Mouse (Mus musculus) forebrain, embryonic 16.5 days (tissue): ENCODE data around the gene Gsdma3. TPM values are rescaled to one million over a fixed set of nuclear protein-coding genes. Genes with fewer than 3 reads are reported as not detected.
"Not testable (repeated sequence)": the region's sequence is repeated elsewhere in the genome, so short reads cannot be mapped to it uniquely, and the experiment has no call there.

ENCODE experiments used
- ATAC-seq: fragments of 200-750 bp; cut with Nextera tagmentation; 2 replicates; pipeline ENCODE4 v1.8.0; 2017; ENCODE audit warnings: mild to moderate bottlenecking, moderate library complexity
- H3K27ac ChIP-seq: fragments of 300-500 bp; sonication (generic); 2 replicates; pipeline ENCODE4 v1.5.1; 2014; ENCODE audit warnings: low read length, control low read depth
- H3K27me3 ChIP-seq: fragments of 300-500 bp; sonication (generic); replicated peaks from 2 replicates; pipeline ENCODE4 v1.6.1; 2014; ENCODE audit warnings: low read length; ENCODE audit not compliant: control insufficient read depth, insufficient read depth
- H3K36me3 ChIP-seq: fragments of 300-500 bp; sonication (generic); 2 replicates; pipeline ENCODE4 v1.6.1; 2014; ENCODE audit not compliant: control insufficient read depth, insufficient read depth
- H3K4me1 ChIP-seq: fragments of 300-500 bp; sonication (generic); replicated peaks from 2 replicates; pipeline ENCODE4 v1.6.1; 2014; ENCODE audit warnings: low read length; ENCODE audit not compliant: control insufficient read depth, insufficient read depth
- H3K4me2 ChIP-seq: fragments of 300-500 bp; sonication (generic); 2 replicates; pipeline ENCODE4 v1.6.1; 2014; ENCODE audit warnings: mild to moderate bottlenecking, low read length, control low read depth
- H3K4me3 ChIP-seq: fragments of 300-500 bp; sonication (generic); replicated peaks from 2 replicates; pipeline ENCODE4 v1.5.1; 2014; ENCODE audit warnings: mild to moderate bottlenecking, low read length, control low read depth
- H3K9ac ChIP-seq: fragments of 300-500 bp; sonication (generic); replicated peaks from 2 replicates; pipeline ENCODE4 v1.6.1; 2014; ENCODE audit warnings: low read depth, low read length, control low read depth
- H3K9me3 ChIP-seq: fragments of 300-500 bp; sonication (generic); 2 replicates; pipeline ENCODE4 v1.6.1; 2016; ENCODE audit warnings: low read length; ENCODE audit not compliant: control insufficient read depth
- WGBS: fragments of 180-500 bp; shearing (Covaris S2); extraction: QIAGEN DNeasy Blood & Tissue Kit; methylation state at CpG from one replicate; pipeline ENCODE4 v1.1.7; 2014; 5-methylcytosine and 5-hydroxymethylcytosine counted together
- polyA plus RNA-seq: library from polyadenylated mRNA; unstranded; fragments of >200 nt; fragmentation: Nextera tagmentation; extraction: Ambion mirVana; gene quantifications from 2 replicates; pipeline ENCODE4 v1.2.1, GENCODE M21; 2015

The Gsdma3 gene
- polyA plus RNA-seq, 1 experiment from 2014 or later = not detected

DNA sequence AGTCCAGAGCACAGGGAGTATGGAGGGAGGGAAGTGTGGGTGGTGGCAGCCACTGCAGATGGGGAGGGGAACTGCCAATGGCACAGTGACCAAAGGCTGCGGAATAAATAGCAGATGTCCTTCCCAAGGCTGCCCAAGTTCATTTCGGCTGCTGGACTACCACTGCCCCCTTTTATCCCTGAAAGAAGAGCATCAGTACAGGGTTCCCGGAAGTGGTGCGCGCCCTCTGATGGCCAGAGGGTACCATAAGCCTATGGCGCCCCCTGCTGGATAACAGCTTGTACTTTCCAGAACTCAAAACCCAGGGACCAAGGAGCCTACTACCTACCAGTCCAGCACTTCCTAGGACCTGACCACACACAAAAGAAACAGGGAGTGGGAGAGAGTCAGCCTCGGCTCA lies 47.0 kb downstream of the Gsdma3 start:
- not testable (repeated sequence) for ATAC-seq, H3K4me3 ChIP-seq, H3K27me3 ChIP-seq, H3K4me1 ChIP-seq, H3K9me3 ChIP-seq, H3K36me3 ChIP-seq, H3K4me2 ChIP-seq, H3K27ac ChIP-seq, H3K9ac ChIP-seq
- WGBS = 5% methylated on average over 6 of the region's 7 CpGs

GRCm38 (mm10) chr11:98675829-98676363 lies 49.7 kb downstream of the Gsdma3 start:
- Histone ChIP-seq H3K36me3 (no peaks in the 10 kb centered on the region), H3K4me1 (no peaks in the 10 kb centered on the region), H3K27me3 (0 out of 2 replicates have a peak, but pooled peaks cover 2% of the 10 kb centered on the region), H3K27ac (no peak overlapping the region), H3K4me2 (no peak overlapping the region), H3K9me3 (no peaks in the 10 kb centered on the region), H3K4me3 (no peak overlapping the region), H3K9ac (no peak overlapping the region)
- no peak for ATAC-seq
- 52% methylated on average over 7 of the region's 7 CpGs for WGBS

DNA sequence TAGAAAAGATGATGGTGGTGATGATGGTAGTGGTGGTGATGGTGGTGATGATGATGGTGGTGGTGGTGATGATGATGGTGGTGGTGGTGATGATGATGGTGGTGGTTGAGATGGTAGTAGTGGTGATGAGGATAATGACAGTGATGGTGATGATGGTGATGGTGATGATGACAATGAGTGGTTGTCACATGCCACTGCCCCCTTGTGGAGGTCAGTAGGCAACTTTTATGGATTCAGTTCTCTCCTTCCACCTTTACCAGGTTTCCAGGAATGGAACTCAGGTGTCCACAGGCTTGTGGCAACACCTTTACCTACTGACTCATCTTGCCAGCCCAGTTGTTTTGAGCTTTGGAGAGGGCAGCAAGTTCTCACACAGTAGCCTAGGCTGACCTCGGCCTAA lies 53.9 kb downstream of the Gsdma3 start:
- no peak overlapping the region for H3K4me3 ChIP-seq
- 96% methylated on average over 1 of the region's 1 CpGs for WGBS
- no peak for ATAC-seq
- no peaks in the 10 kb centered on the region for H3K9me3 ChIP-seq
- no peaks in the 10 kb centered on the region for H3K27me3 ChIP-seq
- H3K27ac ChIP-seq = no peak overlapping the region
- H3K36me3 ChIP-seq = no peaks in the 10 kb centered on the region
- H3K9ac ChIP-seq = no peak overlapping the region
- H3K4me2 ChIP-seq = no peak overlapping the region
- peaks cover 15% of the 10 kb centered on the region for H3K4me1 ChIP-seq

- not testable (repeated sequence) for H3K4me2 ChIP-seq, H3K27ac ChIP-seq, H3K27me3 ChIP-seq, H3K4me3 ChIP-seq, ATAC-seq, H3K9me3 ChIP-seq, H3K36me3 ChIP-seq, H3K9ac ChIP-seq
- H3K4me1 ChIP-seq = peaks cover 15% of the 10 kb centered on the region
- WGBS = 85% methylated on average over 4 of the region's 4 CpGs
Measured at GRCm38 (mm10) chr11:98680595-98680994, 54.4 kb downstream of the Gsdma3 start.

DNA sequence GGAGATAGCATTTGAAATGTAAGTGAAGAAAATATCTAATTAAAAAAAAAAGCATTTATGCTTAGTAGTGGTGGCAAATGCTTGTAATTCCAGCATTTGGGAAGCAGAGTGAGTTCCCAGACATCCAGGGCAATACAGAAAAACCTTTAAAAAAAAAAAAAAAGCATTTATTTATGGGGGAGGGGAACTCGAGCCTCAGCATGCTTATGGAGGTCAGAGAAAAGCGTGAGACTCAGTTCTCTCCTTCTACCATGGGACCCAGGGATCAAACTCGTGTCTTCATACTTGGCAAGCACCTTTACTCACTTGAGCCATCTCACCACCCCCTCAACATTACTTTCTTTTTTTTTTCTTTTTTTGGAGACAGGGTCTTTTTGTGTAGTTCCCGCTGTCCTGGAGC lies 55.0 kb downstream of the Gsdma3 start:
- H3K4me1 ChIP-seq = peaks cover 15% of the 10 kb centered on the region
- ATAC-seq = no peak
- H3K4me3 ChIP-seq = no peak overlapping the region
- no peaks in the 10 kb centered on the region for H3K27me3 ChIP-seq
- H3K36me3 ChIP-seq = peaks cover 5% of the 10 kb centered on the region
- WGBS = 81% methylated on average over 4 of the region's 4 CpGs
- H3K9ac ChIP-seq = no peak overlapping the region
- H3K4me2 ChIP-seq = no peak overlapping the region
- no peaks in the 10 kb centered on the region for H3K9me3 ChIP-seq
- H3K27ac ChIP-seq = no peak overlapping the region

GRCm38 (mm10) chr11:98681786-98682745 lies 55.9 kb downstream of the Gsdma3 start, which contains the start of gene Psmd3:
Gene Psmd3, plus strand, starts transcription at chr11:98682554.
- Histone ChIP-seq H3K4me3 (peak within 1 kb of the TSS; percentile 100), H3K27me3 (no peaks in the 10 kb centered on the region), H3K9me3 (no peaks in the 10 kb centered on the region), H3K9ac (peak within 1 kb of the TSS; percentile 99), H3K36me3 (peaks cover 12% of the 10 kb centered on the region), H3K4me1 (peaks cover 15% of the 10 kb centered on the region), H3K27ac (peak within 1 kb of the TSS; percentile 58), H3K4me2 (peak within 1 kb of the TSS; percentile 95)
- ATAC-seq = peak; percentile 96
- WGBS = 5% methylated on average over 45 of the region's 45 CpGs

DNA sequence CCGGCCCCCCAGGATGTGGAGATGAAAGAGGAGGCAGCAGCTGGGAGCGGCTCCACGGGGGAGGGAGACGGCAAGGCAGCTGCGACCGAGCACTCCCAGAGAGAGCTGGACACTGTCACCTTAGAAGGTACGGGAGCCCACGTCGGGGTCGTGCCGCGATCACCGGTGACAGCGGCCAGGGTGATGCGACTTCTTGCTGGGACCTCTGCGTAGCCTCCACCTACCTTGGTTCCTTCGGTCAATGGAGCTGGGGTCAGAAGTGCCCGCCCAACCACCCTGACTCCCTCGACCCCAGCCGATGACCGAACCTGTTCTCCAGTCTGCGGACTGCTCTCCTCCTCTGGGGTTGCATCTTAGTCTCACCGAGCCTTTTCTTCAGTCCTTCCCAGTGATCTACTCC lies 56.7 kb downstream of the Gsdma3 start:
- peak overlapping the region; percentile 99 for H3K9ac ChIP-seq
- WGBS = 0% methylated on average over 23 of the region's 23 CpGs
- H3K4me2 ChIP-seq = peak overlapping the region; percentile 95
- peaks cover 15% of the 10 kb centered on the region for H3K4me1 ChIP-seq
- H3K27me3 ChIP-seq = no peaks in the 10 kb centered on the region
- peaks cover 12% of the 10 kb centered on the region for H3K36me3 ChIP-seq
- H3K9me3 ChIP-seq = no peaks in the 10 kb centered on the region
- H3K27ac ChIP-seq = peak overlapping the region; percentile 58
- peak; percentile 14 for ATAC-seq
- peak overlapping the region; percentile 100 for H3K4me3 ChIP-seq

GRCm38 (mm10) chr11:98685642-98686041 lies 59.5 kb downstream of the Gsdma3 start:
- no peak for ATAC-seq
- no peak overlapping the region for H3K4me2 ChIP-seq
- 91% methylated on average over 9 of the region's 9 CpGs for WGBS
- peaks cover 15% of the 10 kb centered on the region for H3K4me1 ChIP-seq
- peaks cover 21% of the 10 kb centered on the region for H3K36me3 ChIP-seq
- H3K9ac ChIP-seq = no peak overlapping the region
- H3K27me3 ChIP-seq = no peaks in the 10 kb centered on the region
- no peak overlapping the region for H3K4me3 ChIP-seq
- no peaks in the 10 kb centered on the region for H3K9me3 ChIP-seq
- H3K27ac ChIP-seq = no peak overlapping the region

DNA sequence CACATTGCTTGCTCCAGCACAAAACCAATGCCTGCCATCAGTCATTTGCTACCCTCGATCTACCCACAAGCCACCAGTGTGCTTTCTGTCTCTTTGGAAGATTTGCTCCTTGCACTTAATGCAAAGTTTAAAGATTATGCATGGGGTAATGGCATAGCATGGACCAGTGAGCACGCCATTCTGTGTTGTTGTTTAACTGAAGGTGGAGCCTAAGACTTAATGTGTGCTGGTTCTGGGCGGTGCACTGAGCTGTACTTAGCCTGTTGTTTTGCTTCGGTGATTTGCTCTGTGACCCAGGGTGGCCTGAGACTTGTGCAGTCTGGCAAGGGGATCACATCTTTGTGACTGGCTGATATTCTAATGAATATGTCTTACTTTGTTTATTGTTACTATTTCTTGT lies 60.8 kb downstream of the Gsdma3 start:
- no peak overlapping the region for H3K9ac ChIP-seq
- peaks cover 33% of the 10 kb centered on the region for H3K36me3 ChIP-seq
- ATAC-seq = no peak
- no peaks in the 10 kb centered on the region for H3K27me3 ChIP-seq
- H3K4me1 ChIP-seq = peaks cover 11% of the 10 kb centered on the region
- no peak overlapping the region for H3K4me3 ChIP-seq
- WGBS = 95% methylated on average over 4 of the region's 4 CpGs
- H3K27ac ChIP-seq = no peak overlapping the region
- H3K4me2 ChIP-seq = no peak overlapping the region
- H3K9me3 ChIP-seq = no peaks in the 10 kb centered on the region
